Mouse (Mus musculus) gastrocnemius, postnatal 4 days (tissue): ENCODE data around the gene Top2b. TPM values are rescaled to one million over a fixed set of nuclear protein-coding genes. Genes with fewer than 3 reads are reported as not detected.

Experiments used
- total RNA-seq, 2 experiments: library from RNA; stranded (reverse); gene quantifications; 2 replicates each; pipeline ENCODE4 v1.2.3; 2021

The Top2b gene
- total RNA-seq, 2 experiments from 2014 or later: 94.5 to 110 TPM

Other genes with a start within 250 kb of the Top2b start
- 10 to 100 TPM; 40.5 to 53.9 TPM for gene Ngly1, start 115.9 kb upstream of the Top2b start, total RNA-seq
- 10 to 100 TPM; 11.1 to 11.7 TPM for gene Oxsm, start 115.4 kb upstream of the Top2b start, total RNA-seq